Mouse (Mus musculus) brain, embryonic 14.5 days (tissue): ENCODE measurements around the gene Erc2.

ENCODE experiments used
- CTCF ChIP-seq: fragments of 200-500 bp; IDR thresholded peaks from 2 replicates; pipeline ENCODE4 v1.5.1; 2012; ENCODE audit warnings: inconsistent platforms, mild to moderate bottlenecking, moderate library complexity, borderline replicate concordance; ENCODE audit not compliant: insufficient read depth, insufficient read length; ENCODE audit errors: extremely low read depth
- POLR2A ChIP-seq: fragments of 200-500 bp; IDR thresholded peaks from 2 replicates; pipeline ENCODE4 v1.6.1; 2012; ENCODE audit warnings: mild to moderate bottlenecking, inconsistent platforms, borderline replicate concordance; ENCODE audit not compliant: poor library complexity, insufficient read depth, insufficient read length, severe bottlenecking; ENCODE audit errors: extremely low read depth

- TF ChIP-seq CTCF (no peak), POLR2A (no peak)
Measured at GRCm38 (mm10) chr14:27754340-27754739, 132.1 kb downstream of the Erc2 start.
